Mouse (Mus musculus) urinary bladder, postnatal 10 days (tissue): ENCODE data around the gene Ptrh1.

Experiments
- DNase-seq: peaks from one replicate; pipeline ENCODE4 v3.0.0; 2022; ENCODE audit warnings: low spot score

The Ptrh1 gene

GRCm38 (mm10) chr2:32757056-32757845 is 18.3 kb upstream of the Ptrh1 start, which contains the start of gene Tor2a:
Gene Tor2a, plus strand, starts transcription at chr2:32757234.
- peak; percentile 91 for DNase-seq

GRCm38 (mm10) chr2:32758503-32758902 is 17.1 kb upstream of the Ptrh1 start:
- DNase-seq, result no peak

- no peak for DNase-seq
These were observed 16.6 kb upstream of the Ptrh1 start for GRCm38 (mm10) chr2:32759001-32759400.

GRCm38 (mm10) chr2:32761361-32761760 is 14.2 kb upstream of the Ptrh1 start:
- DNase-seq, result no peak

GRCm38 (mm10) chr2:32761859-32762258 is 13.7 kb upstream of the Ptrh1 start:
- no peak for DNase-seq

- no peak for DNase-seq
These were observed 12.2 kb upstream of the Ptrh1 start for GRCm38 (mm10) chr2:32763353-32763752.

GRCm38 (mm10) chr2:32767241-32767640 is 8.3 kb upstream of the Ptrh1 start:
- DNase-seq, result no peak

GRCm38 (mm10) chr2:32768661-32769285 is 6.8 kb upstream of the Ptrh1 start:
- no peak for DNase-seq

- DNase-seq, result no peak
These were observed 6.1 kb upstream of the Ptrh1 start for GRCm38 (mm10) chr2:32769327-32770085.

GRCm38 (mm10) chr2:32771886-32772285 is 3.7 kb upstream of the Ptrh1 start:
- DNase-seq, result no peak

- DNase-seq, result no peak
These were observed 2.8 kb upstream of the Ptrh1 start for GRCm38 (mm10) chr2:32772626-32773279.

- DNase-seq, result no peak
These were observed 606 bp downstream of the Ptrh1 start for GRCm38 (mm10) chr2:32776192-32776591.

- DNase-seq, result no peak
These were observed 2.5 kb downstream of the Ptrh1 start for GRCm38 (mm10) chr2:32778081-32778480.

GRCm38 (mm10) chr2:32779131-32779530 is 3.5 kb downstream of the Ptrh1 start:
- no peak for DNase-seq

- no peak for DNase-seq
These were observed 4.1 kb downstream of the Ptrh1 start for GRCm38 (mm10) chr2:32779714-32780113.

GRCm38 (mm10) chr2:32781710-32782109 is 6.1 kb downstream of the Ptrh1 start:
- no peak for DNase-seq

- no peak for DNase-seq
These were observed 8.6 kb downstream of the Ptrh1 start, which contains the start of gene Cfap157 for GRCm38 (mm10) chr2:32784048-32784681. Gene Cfap157, minus strand, starts transcription at chr2:32784428.

- no peak for DNase-seq
These were observed 11.6 kb downstream of the Ptrh1 start for GRCm38 (mm10) chr2:32787176-32787575.

- DNase-seq, result no peak
These were observed 13.0 kb downstream of the Ptrh1 start for GRCm38 (mm10) chr2:32788581-32788980.

GRCm38 (mm10) chr2:32791297-32791696 is 15.7 kb downstream of the Ptrh1 start:
- DNase-seq, result no peak

- no peak for DNase-seq
These were observed 20.3 kb downstream of the Ptrh1 start for GRCm38 (mm10) chr2:32795748-32796418.
